Mouse (Mus musculus) heart, postnatal 14 days (tissue): ENCODE results near the gene Cyb561d2. TPM values are rescaled to one million over a fixed set of nuclear protein-coding genes. Genes with fewer than 3 reads are reported as not detected.

Experiments
- DNase-seq, 2 experiments: peaks; one replicate each; pipeline ENCODE4 v3.0.0; 2021 to 2022
- intact Hi-C: fragments of 180-260 bp; cut with DNase I; formaldehyde crosslinking; loops from one replicate; pipeline ENCODE4 v1.15.1; 2025
- total RNA-seq, 2 experiments: library from RNA; stranded (reverse); gene quantifications; 2 replicates each; pipeline ENCODE4 v1.2.3; 2021

Cyb561d2 gene
- total RNA-seq, 2 experiments from 2014 or later, result 3.4 to 4.9 TPM

DNA sequence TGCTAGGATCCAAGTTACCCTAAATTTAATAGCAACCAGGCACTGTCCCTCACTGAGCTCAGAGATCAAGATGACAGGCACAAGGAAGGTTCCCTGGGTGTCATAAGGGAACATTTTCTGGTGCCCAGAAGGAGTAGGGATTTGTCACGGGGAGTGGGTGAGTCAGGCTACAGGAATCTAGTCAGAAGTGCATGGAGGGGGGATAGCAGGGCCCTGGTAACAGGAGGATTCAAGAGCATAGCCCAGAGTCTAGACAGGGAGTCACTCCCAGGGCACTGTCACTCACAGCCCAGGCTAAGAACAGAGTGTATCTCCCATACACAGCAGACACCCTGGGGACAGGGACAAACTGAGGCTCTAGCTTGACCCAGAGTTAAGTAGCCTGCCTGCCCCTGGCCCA is 48.5 kb downstream of the Cyb561d2 start:
- intact Hi-C loops, result no loop called here

DNA sequence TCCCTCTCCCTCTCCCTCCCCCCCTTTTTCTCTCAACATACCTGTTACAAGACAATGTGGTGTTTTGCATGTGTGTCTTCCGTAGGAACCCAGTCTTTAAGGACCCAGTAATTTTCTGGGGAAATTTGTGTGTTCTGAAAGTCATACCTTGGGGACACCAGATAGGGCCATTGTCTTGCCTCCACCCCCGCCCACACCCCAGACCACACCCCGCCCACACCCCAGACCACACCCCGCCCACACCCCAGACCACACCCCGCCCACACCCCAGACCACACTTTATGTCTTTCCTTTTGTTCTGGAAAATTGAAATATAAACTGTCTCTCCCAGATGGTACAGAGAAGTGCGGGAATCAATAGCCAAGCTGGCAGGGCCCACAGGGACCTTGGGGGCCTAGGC is 51.4 kb downstream of the Cyb561d2 start:
- intact Hi-C loops, result no loop called here
- DNase-seq, result no peak

More for the DNA sequence above, 48.5 kb downstream of the Cyb561d2 start:
- DNase-seq, result no peak

DNA sequence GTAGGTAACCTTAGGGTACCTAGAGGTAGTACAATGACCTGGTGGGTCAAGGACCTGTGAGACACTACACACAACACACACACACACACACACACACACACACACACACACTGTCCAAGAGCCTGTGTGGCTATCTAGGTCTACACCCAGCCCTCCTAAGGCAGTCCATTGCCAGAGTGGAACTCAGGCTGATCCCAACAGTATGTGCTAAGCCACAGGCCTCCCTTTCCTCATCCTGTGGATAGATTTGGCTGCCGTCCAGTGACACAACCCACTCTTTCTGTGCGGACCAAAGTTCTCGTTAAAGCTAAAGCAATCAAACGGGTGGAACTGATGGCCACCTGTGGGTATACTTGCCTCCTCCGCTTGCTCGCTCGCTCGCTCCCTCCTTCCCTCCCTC is 51.8 kb downstream of the Cyb561d2 start:
- no peak for DNase-seq
- intact Hi-C loops, result no loop called here

Other genes starting within 250 kb of the Cyb561d2 start
- gene Cish, start 246.2 kb downstream of the Cyb561d2 start, total RNA-seq, result 100 to 1,000 TPM; 232 TPM
- 10 to 100 TPM; 19.7 to 21.2 TPM for gene Hemk1, start 203.8 kb downstream of the Cyb561d2 start, total RNA-seq
- gene 6430571L13Rik, start 201.6 kb downstream of the Cyb561d2 start, total RNA-seq, result 1 to 10 TPM; 7.0 to 7.4 TPM
- 10 to 100 TPM in 1 of 2 experiments, 1 to 10 TPM in 1; 5.0 to 10.5 TPM for gene Cacna2d2, start 142.6 kb downstream of the Cyb561d2 start, total RNA-seq
- gene Tmem115, start 8.2 kb downstream of the Cyb561d2 start, total RNA-seq, result 10 to 100 TPM; 23.1 to 23.7 TPM
- gene Nprl2, start within 50 bp of the Cyb561d2 start, total RNA-seq, result 10 to 100 TPM; 13.6 to 17.1 TPM
- gene Zmynd10, start 5.1 kb upstream of the Cyb561d2 start, total RNA-seq, result not detected
- 10 to 100 TPM; 23.6 to 24.5 TPM for gene Rassf1, start 9.4 kb upstream of the Cyb561d2 start, total RNA-seq
- gene Tusc2, start 21.1 kb upstream of the Cyb561d2 start, total RNA-seq, result 10 to 100 TPM; 27.5 to 27.9 TPM
- gene Hyal2, start 25.8 kb upstream of the Cyb561d2 start, total RNA-seq, result 10 to 100 TPM; 35.8 to 43.1 TPM
- 1 to 10 TPM; 3.9 to 5.2 TPM for gene Hyal1, start 34.7 kb upstream of the Cyb561d2 start, total RNA-seq
- gene Naa80, start 36.7 kb upstream of the Cyb561d2 start, total RNA-seq, result 10 to 100 TPM; 15.5 to 16.6 TPM
- gene Hyal3, start 38.6 kb upstream of the Cyb561d2 start, total RNA-seq, result under 1 TPM; 0.31 to 0.49 TPM
- gene Ifrd2, start 45.4 kb upstream of the Cyb561d2 start, total RNA-seq, result 10 to 100 TPM; 36.7 to 47.1 TPM
- gene Sema3b, start 67.0 kb upstream of the Cyb561d2 start, total RNA-seq, result 10 to 100 TPM; 11.3 to 12.1 TPM
- 100 to 1,000 TPM; 318 to 327 TPM for gene Gnai2, start 93.2 kb upstream of the Cyb561d2 start, total RNA-seq
- gene Slc38a3, start 127.3 kb upstream of the Cyb561d2 start, total RNA-seq, result 10 to 100 TPM; 48.6 to 53.3 TPM
- not detected for gene Gnat1, start 137.5 kb upstream of the Cyb561d2 start, total RNA-seq
- gene Sema3f, start 168.3 kb upstream of the Cyb561d2 start, total RNA-seq, result 10 to 100 TPM; 17.7 to 18.0 TPM
- gene Rbm5, start 228.8 kb upstream of the Cyb561d2 start, total RNA-seq, result 10 to 100 TPM; 74.1 to 76.9 TPM